Mouse (Mus musculus): ENCODE results near the gene Cldn7.

- no peak for TF ChIP-seq CTCF (IDR thresholded peaks at IDR 0.05; ENCODE audit: borderline replicate concordance, extremely low read depth, insufficient read depth, insufficient read length)
- TF ChIP-seq POLR2A (IDR thresholded peaks at IDR 0.05; ENCODE audit: borderline replicate concordance, extremely low read depth, insufficient read depth, insufficient read length, poor library complexity, severe bottlenecking), result no peak
Measured at GRCm38 (mm10) chr11:69992932-69993331, 28.4 kb downstream of the Cldn7 start.

Measured in brain, embryonic 14.5 days (tissue).